In the genomic region with DNA sequence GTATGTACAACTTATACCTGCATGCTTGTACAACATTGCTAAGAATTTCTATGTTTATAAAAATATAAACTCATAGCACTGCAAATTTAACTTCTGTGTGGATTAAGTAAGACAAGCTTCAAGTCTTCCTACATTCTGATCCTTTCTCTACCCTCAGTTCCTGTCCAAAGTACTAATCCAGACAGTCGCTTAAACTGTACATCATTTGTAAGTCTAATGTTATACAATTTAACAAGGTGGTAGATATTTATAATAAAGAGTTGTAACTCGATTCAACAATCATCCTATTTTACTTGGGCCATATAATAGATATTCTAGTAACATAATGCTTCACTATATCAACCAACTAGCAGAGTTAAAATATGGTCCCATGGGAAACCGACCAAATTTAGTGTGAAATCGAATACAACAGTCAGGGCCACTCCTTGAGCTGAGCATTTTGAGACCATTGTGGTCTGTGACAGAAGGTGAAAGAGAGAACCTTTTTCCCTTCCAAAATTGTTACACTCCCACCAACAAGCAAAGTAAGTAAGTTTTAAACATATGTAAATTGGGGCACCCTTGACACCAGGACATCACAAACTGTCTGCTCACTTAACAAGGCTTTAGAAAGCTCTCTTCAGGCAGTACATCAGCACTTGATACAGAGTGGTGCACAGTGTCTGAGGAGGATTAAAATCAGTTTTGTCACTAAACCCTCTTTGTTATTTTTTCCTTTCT, we compare ENCODE assay signal across 23 mouse cellular contexts.
A peak's percentile ranks its signal among the peaks of the same experiment; 100 is the strongest.
DNase-seq lines count a peak whose midpoint lies in the region; ATAC-seq and TF ChIP-seq lines count a peak whose summit lies in the region.
"Had no signal": no experiment of that assay in that cellular context is flagged by ENCODE, and none has a peak within 500 bp of the region (broad histone marks: within the 10 kb centered on the region; RNA-seq: fewer than 3 reads in every experiment).

No protein-coding gene starts in this region.

- H3K36me3 ChIP-seq in hindbrain, embryonic 13.5 days, result no peaks in the 10 kb centered on the region
- H3K36me3 ChIP-seq in hindbrain, embryonic 10.5 days, result no peaks in the 10 kb centered on the region
- H3K36me3 ChIP-seq in neural tube, embryonic 12.5 days, result no peaks in the 10 kb centered on the region
- H3K36me3 ChIP-seq in midbrain, embryonic 14.5 days (ENCODE audit: control insufficient read depth, insufficient read depth, low read length), result no peaks in the 10 kb centered on the region
- no peaks in the 10 kb centered on the region for H3K36me3 ChIP-seq in stomach, postnatal 0 days (ENCODE audit: control insufficient read depth, insufficient read depth, low read length)
- H3K36me3 ChIP-seq: embryonic facial prominence, embryonic 15.5 days; forebrain, embryonic 10.5 days; heart, embryonic 12.5 days had no signal

- 35% methylated on average over 4 of the region's 4 CpGs for WGBS in hindbrain, embryonic 13.5 days
- WGBS in hindbrain, embryonic 10.5 days, result 56% methylated on average over 4 of the region's 4 CpGs
- WGBS in neural tube, embryonic 12.5 days, result 31% methylated on average over 4 of the region's 4 CpGs
- WGBS in midbrain, embryonic 14.5 days, result 24% methylated on average over 4 of the region's 4 CpGs
- 61% methylated on average over 4 of the region's 4 CpGs for WGBS in stomach, postnatal 0 days

- no peak for TF ChIP-seq CTCF in stomach, postnatal 0 days (IDR thresholded peaks at IDR 0.05; ENCODE audit: low read depth)

- H3K9ac ChIP-seq in hindbrain, embryonic 13.5 days, result no peak overlapping the region
- no peak overlapping the region for H3K9ac ChIP-seq in neural tube, embryonic 12.5 days
- H3K9ac ChIP-seq in midbrain, embryonic 14.5 days (replicated peaks; ENCODE audit: low read length), result no peak overlapping the region
- H3K9ac ChIP-seq in stomach, postnatal 0 days (ENCODE audit: low read length), result no peak overlapping the region
- H3K9ac ChIP-seq: embryonic facial prominence, embryonic 15.5 days; heart, embryonic 12.5 days; hindbrain, embryonic 14.5 days had no signal

- H3K9me3 ChIP-seq in hindbrain, embryonic 13.5 days, result no peaks in the 10 kb centered on the region
- H3K9me3 ChIP-seq in hindbrain, embryonic 10.5 days, result no peaks in the 10 kb centered on the region
- H3K9me3 ChIP-seq in neural tube, embryonic 12.5 days, result no peaks in the 10 kb centered on the region
- H3K9me3 ChIP-seq in midbrain, embryonic 14.5 days (ENCODE audit: control insufficient read depth, low read length), result no peaks in the 10 kb centered on the region
- H3K9me3 ChIP-seq in stomach, postnatal 0 days (ENCODE audit: control insufficient read depth, low read length), result no peaks in the 10 kb centered on the region
- H3K9me3 ChIP-seq: embryonic facial prominence, embryonic 15.5 days; forebrain, embryonic 10.5 days; heart, embryonic 12.5 days had no signal

- no peaks in the 10 kb centered on the region for H3K27me3 ChIP-seq in hindbrain, embryonic 13.5 days
- H3K27me3 ChIP-seq in hindbrain, embryonic 10.5 days (ENCODE audit: insufficient read depth, poor library complexity, severe bottlenecking), result no peaks in the 10 kb centered on the region
- H3K27me3 ChIP-seq in neural tube, embryonic 12.5 days (replicated peaks), result no peaks in the 10 kb centered on the region
- no peaks in the 10 kb centered on the region for H3K27me3 ChIP-seq in midbrain, embryonic 14.5 days (ENCODE audit: control insufficient read depth, insufficient read depth, low read length)
- no peaks in the 10 kb centered on the region for H3K27me3 ChIP-seq in stomach, postnatal 0 days (ENCODE audit: control insufficient read depth, insufficient read depth, low read length)
- H3K27me3 ChIP-seq: CH12.LX; embryonic facial prominence, embryonic 15.5 days; heart, embryonic 12.5 days had no signal

- H3K27ac ChIP-seq in hindbrain, embryonic 13.5 days, result no peak overlapping the region; the same call in 1 of the 2 replicates
- no peak overlapping the region for H3K27ac ChIP-seq in hindbrain, embryonic 10.5 days
- no peak overlapping the region for H3K27ac ChIP-seq in neural tube, embryonic 12.5 days
- no peak overlapping the region for H3K27ac ChIP-seq in midbrain, embryonic 14.5 days (replicated peaks; ENCODE audit: low read depth, low read length)
- H3K27ac ChIP-seq in stomach, postnatal 0 days (replicated peaks), result no peak overlapping the region
- H3K27ac ChIP-seq: embryonic facial prominence, embryonic 15.5 days; forebrain, embryonic 10.5 days; gastrocnemius, adult 2 months; hindbrain, embryonic 14.5 days had no signal

- no peak for DNase-seq in hindbrain, embryonic 10.5 days (ENCODE audit: low spot score)
- DNase-seq in neural tube, embryonic 10.5 days (ENCODE audit: extremely low spot score, low spot score), result no peak
- peak; percentile 49 for DNase-seq in midbrain, embryonic 14.5 days
- no peak for DNase-seq in adrenal gland, postnatal 10 days
- DNase-seq in stomach, postnatal 0 days (ENCODE audit: low spot score), result no peak
- DNase-seq: adrenal gland, postnatal 36 days; cerebellum, adult 11 months; cerebellum, adult 8-10 months; cerebellum, postnatal 14 days; embryo, embryonic 11 days; gastrocnemius, adult 2 months; gastrocnemius, postnatal 25 days had no signal

- TF ChIP-seq EP300 in stomach, postnatal 0 days (optimal IDR thresholded peaks at IDR 0.05), result no peak

- H3K4me2 ChIP-seq in hindbrain, embryonic 13.5 days, result no peak overlapping the region
- no peak overlapping the region for H3K4me2 ChIP-seq in neural tube, embryonic 12.5 days (replicated peaks)
- H3K4me2 ChIP-seq in midbrain, embryonic 14.5 days (ENCODE audit: low read length), result no peak overlapping the region
- H3K4me2 ChIP-seq in stomach, postnatal 0 days (replicated peaks; ENCODE audit: low read depth), result no peak overlapping the region
- H3K4me2 ChIP-seq: embryonic facial prominence, embryonic 15.5 days; heart, embryonic 12.5 days; hindbrain, embryonic 14.5 days had no signal

- H3K4me1 ChIP-seq in hindbrain, embryonic 13.5 days (replicated peaks), result no peaks in the 10 kb centered on the region
- peaks cover 7% of the 10 kb centered on the region; the same call in 1 of the 2 replicates for H3K4me1 ChIP-seq in hindbrain, embryonic 10.5 days (replicated peaks)
- no peaks in the 10 kb centered on the region; the same call in 1 of the 2 replicates for H3K4me1 ChIP-seq in neural tube, embryonic 12.5 days
- H3K4me1 ChIP-seq in midbrain, embryonic 14.5 days (ENCODE audit: control insufficient read depth, insufficient read depth, low read length), result no peaks in the 10 kb centered on the region
- no peaks in the 10 kb centered on the region for H3K4me1 ChIP-seq in stomach, postnatal 0 days (replicated peaks; ENCODE audit: control insufficient read depth, insufficient read depth)
- H3K4me1 ChIP-seq: embryonic facial prominence, embryonic 15.5 days; forebrain, embryonic 10.5 days; heart, embryonic 12.5 days had no signal

- H3K4me3 ChIP-seq in hindbrain, embryonic 13.5 days, result no peak overlapping the region
- H3K4me3 ChIP-seq in hindbrain, embryonic 10.5 days, result no peak overlapping the region
- H3K4me3 ChIP-seq in neural tube, embryonic 12.5 days, result no peak overlapping the region
- H3K4me3 ChIP-seq in midbrain, embryonic 14.5 days (replicated peaks; ENCODE audit: low read depth, low read length), result no peak overlapping the region
- no peak overlapping the region for H3K4me3 ChIP-seq in stomach, postnatal 0 days (ENCODE audit: low read depth, low read length)
- H3K4me3 ChIP-seq: embryonic facial prominence, embryonic 15.5 days; erythroblast, embryonic 14.5 days; forebrain, embryonic 10.5 days; gastrocnemius, adult 2 months; heart, embryonic 12.5 days had no signal

- ATAC-seq in hindbrain, embryonic 13.5 days (ENCODE audit: low FRiP score), result 0 out of 2 replicates have a peak, but pooled peaks have one; percentile 52
- ATAC-seq in neural tube, embryonic 12.5 days (ENCODE audit: low FRiP score, low read depth), result peak; percentile 80
- peak; percentile 68 for ATAC-seq in midbrain, embryonic 14.5 days (ENCODE audit: low FRiP score, low TSS enrichment)
- no peak for ATAC-seq in stomach, postnatal 0 days (ENCODE audit: low FRiP score, low TSS enrichment)
- ATAC-seq: activated CD4-positive, CD25-positive, alpha-beta regulatory T cell, adult 4 months; forebrain, embryonic 14.5 days; Patski had no signal
